Mouse (Mus musculus) liver, adult (tissue): ENCODE measurements around the gene Mrto4.

Experiments used
- GATA4 ChIP-seq: IDR thresholded peaks from 2 replicates; pipeline ENCODE4 v1.6.1; 2014; ENCODE audit warnings: mild to moderate bottlenecking, low read length; ENCODE audit not compliant: insufficient replicate concordance

Mrto4 gene

GRCm38 (mm10) chr4:139310899-139311701 is 41.3 kb downstream of the Mrto4 start:
- TF ChIP-seq GATA4: no peak

GRCm38 (mm10) chr4:139310171-139310898 is 42.0 kb downstream of the Mrto4 start, which contains the start of the genes Pqlc2 and Akr7a5:
Gene Pqlc2, minus strand, starts transcription at chr4:139310708.
Gene Akr7a5, plus strand, starts transcription at chr4:139310744.
- TF ChIP-seq GATA4: no peak

- TF ChIP-seq GATA4: no peak
Measured at GRCm38 (mm10) chr4:139309651-139310050, 42.7 kb downstream of the Mrto4 start.

DNA sequence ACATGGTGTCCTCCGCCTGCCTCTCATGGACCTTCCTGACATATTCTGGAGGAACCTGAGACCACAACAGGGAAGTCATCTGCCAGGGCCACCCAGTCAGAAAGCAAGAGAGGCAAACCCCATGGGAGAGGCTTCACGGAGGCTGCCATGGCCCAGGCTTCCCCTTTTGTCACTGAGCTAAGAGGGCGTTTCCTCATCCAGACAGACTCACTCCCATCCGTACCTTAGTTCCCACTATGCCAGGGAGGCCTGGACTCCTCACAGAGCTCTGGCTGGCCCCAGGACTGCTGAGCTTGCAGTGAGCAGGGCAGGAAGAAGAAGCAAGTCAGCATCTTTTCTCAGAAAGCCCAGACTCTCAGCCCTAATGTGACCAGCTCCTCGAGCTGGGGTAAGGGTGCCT is 44.5 kb downstream of the Mrto4 start:
- no peak for TF ChIP-seq GATA4

- no peak for TF ChIP-seq GATA4
Measured at GRCm38 (mm10) chr4:139305521-139305920, 46.9 kb downstream of the Mrto4 start.

DNA sequence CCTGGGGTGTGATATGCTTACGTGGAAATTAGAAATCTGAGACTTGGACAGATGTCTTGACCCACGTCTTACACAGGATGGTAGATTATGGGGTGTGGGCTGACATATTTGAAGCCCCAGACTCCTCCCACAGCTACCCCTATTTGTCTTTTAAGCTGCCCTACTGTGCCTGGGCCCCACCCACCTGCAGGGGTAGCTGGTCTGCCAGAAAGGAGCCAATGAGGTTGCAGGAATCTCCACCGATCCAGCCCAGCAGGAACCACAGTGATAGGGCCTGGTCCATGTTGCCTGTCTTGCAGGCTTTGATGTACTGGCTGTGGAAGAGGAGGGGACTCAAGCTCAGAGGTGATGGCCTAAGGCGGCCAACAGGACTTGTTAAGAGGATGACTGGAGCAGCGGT is 50.1 kb downstream of the Mrto4 start:
- TF ChIP-seq GATA4: no peak

DNA sequence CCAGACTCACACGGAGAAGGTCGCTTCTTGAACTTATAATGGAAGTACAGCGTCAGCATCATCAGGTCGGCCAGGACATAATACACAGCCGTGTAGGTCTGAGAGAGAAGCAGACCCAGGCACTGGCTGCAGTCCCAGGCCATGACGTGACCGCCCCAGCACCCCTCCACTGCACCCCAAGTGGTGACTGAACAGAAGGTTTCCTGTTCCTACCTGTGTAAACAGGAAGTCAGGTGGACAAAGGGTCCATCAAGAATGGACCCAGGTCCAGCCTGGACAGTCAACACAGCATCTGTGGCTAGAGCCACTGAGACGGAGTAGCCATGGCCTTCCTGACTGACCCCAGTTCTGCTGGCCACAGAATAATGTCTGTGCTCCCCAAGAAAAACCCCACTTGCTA is 50.6 kb downstream of the Mrto4 start:
- TF ChIP-seq GATA4: no peak

DNA sequence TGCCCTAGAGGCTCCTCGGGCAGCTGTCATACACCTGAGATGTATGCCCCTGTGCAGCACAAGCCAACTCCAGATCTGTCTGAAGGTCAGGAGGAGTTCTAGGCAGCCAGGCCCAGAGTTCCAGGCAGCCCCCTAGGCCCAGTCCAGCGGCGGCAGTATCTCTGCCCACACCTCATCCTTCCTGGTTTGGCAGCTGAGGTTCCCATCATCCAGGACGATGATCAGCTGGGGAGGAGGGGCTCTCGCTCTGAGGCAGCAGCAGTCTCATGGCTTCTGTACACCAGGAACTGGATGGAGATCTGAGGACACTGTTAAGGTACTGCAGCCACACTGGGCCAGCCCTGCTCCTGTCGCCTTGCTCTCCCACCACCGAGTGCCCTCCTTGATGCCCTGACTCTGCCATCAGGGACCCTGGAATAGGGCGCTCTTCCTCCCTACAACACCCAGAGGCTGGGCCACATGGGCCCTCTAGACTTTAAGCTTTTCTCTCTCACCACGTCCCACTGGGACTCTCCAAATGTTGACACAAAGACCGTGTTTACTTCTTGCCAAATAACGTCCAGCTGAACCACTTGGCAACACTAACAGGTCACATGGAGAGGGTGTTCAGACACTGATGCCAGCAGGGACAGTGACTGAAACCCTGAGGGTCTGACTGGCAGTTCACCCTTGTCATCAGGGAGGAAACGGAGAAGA is 53.6 kb downstream of the Mrto4 start:
- TF ChIP-seq GATA4: no peak

DNA sequence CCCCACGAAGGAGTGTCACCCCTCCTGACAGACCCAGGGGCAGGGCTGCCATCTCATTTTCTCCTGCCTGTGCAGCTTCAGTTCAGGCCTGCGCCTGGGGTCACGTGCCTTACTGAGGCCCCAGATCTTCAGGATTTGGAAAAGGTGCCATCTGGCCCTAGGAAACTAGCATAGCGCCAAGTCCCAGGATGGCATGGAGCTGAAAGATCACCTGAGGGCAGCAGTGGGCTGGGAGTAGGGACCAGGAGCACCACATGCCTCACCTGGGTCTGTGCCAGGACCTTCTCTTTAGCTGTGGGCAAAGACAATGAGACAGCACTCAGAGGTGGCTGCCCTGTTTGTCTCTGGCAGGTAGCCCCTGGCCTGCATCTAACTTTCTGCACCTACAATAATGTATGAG is 54.8 kb downstream of the Mrto4 start:
- TF ChIP-seq GATA4: no peak
